Mouse (Mus musculus) lung, embryonic 16.5 days (tissue): ENCODE results near the gene Ptpn3. TPM values are rescaled to one million over a fixed set of nuclear protein-coding genes. Genes with fewer than 3 reads are reported as not detected.
A peak's percentile ranks its signal among the peaks of the same experiment; 100 is the strongest.

Experiments used
- ATAC-seq: fragments of 200-750 bp; cut with Nextera tagmentation; 2 replicates; pipeline ENCODE4 v1.8.0; 2017; ENCODE audit warnings: low read depth, mild to moderate bottlenecking, moderate library complexity
- H3K27ac ChIP-seq: fragments of 300-500 bp; sonication (generic); 2 replicates; pipeline ENCODE4 v1.5.1; 2014; ENCODE audit warnings: mild to moderate bottlenecking, control low read depth, low read length
- H3K27me3 ChIP-seq: fragments of 300-500 bp; sonication (generic); 2 replicates; pipeline ENCODE4 v1.6.1; 2014; ENCODE audit warnings: low read depth, low read length, mixed read lengths; ENCODE audit not compliant: control insufficient read depth, insufficient read depth
- H3K36me3 ChIP-seq: fragments of 300-500 bp; sonication (generic); 2 replicates; pipeline ENCODE4 v1.6.1; 2014; ENCODE audit warnings: low read length; ENCODE audit not compliant: control insufficient read depth, insufficient read depth
- H3K4me1 ChIP-seq: fragments of 300-500 bp; sonication (generic); replicated peaks from 2 replicates; pipeline ENCODE4 v1.6.1; 2014; ENCODE audit warnings: low read length, mixed read lengths; ENCODE audit not compliant: control insufficient read depth, insufficient read depth
- H3K4me2 ChIP-seq: fragments of 300-500 bp; sonication (generic); 2 replicates; pipeline ENCODE4 v1.6.1; 2014; ENCODE audit warnings: low read depth, low read length, control low read depth
- H3K4me3 ChIP-seq: fragments of 300-500 bp; sonication (generic); 2 replicates; pipeline ENCODE4 v1.5.1; 2014; ENCODE audit warnings: mild to moderate bottlenecking, low read length, control low read depth
- H3K9ac ChIP-seq: fragments of 300-500 bp; sonication (generic); 2 replicates; pipeline ENCODE4 v1.6.1; 2014; ENCODE audit warnings: low read length, control low read depth
- H3K9me3 ChIP-seq: fragments of 300-500 bp; sonication (generic); 2 replicates; pipeline ENCODE4 v1.6.1; 2016; ENCODE audit warnings: low read length; ENCODE audit not compliant: control insufficient read depth
- WGBS: fragments of 180-500 bp; shearing (Covaris S2); extraction: QIAGEN DNeasy Blood & Tissue Kit; methylation state at CpG from one replicate; pipeline ENCODE4 v1.1.7; 2014; 5-methylcytosine and 5-hydroxymethylcytosine counted together
- polyA plus RNA-seq: library from polyadenylated mRNA; unstranded; fragments of >200 nt; fragmentation: Nextera tagmentation; extraction: Ambion mirVana; gene quantifications from 2 replicates; pipeline ENCODE4 v1.2.1, GENCODE M21; 2015

Ptpn3 gene
- polyA plus RNA-seq, 1 experiment from 2014 or later: 3.9 TPM

- Histone ChIP-seq H3K4me1 (peaks cover 21% of the 10 kb centered on the region), H3K4me2 (peak overlapping the region; percentile 41), H3K27ac (no peak overlapping the region), H3K36me3 (no peaks in the 10 kb centered on the region), H3K4me3 (0 out of 2 replicates have a peak overlapping the region, but pooled peaks have one; percentile 11), H3K9ac (no peak overlapping the region), H3K9me3 (no peaks in the 10 kb centered on the region), H3K27me3 (peaks cover 7% of the 10 kb centered on the region)
- 23% methylated on average over 23 of the region's 23 CpGs for WGBS
- ATAC-seq: 0 out of 2 replicates have a peak, but pooled peaks have one; percentile 16
Measured at GRCm38 (mm10) chr4:57320606-57321327, 19.1 kb upstream of the Ptpn3 start.

DNA sequence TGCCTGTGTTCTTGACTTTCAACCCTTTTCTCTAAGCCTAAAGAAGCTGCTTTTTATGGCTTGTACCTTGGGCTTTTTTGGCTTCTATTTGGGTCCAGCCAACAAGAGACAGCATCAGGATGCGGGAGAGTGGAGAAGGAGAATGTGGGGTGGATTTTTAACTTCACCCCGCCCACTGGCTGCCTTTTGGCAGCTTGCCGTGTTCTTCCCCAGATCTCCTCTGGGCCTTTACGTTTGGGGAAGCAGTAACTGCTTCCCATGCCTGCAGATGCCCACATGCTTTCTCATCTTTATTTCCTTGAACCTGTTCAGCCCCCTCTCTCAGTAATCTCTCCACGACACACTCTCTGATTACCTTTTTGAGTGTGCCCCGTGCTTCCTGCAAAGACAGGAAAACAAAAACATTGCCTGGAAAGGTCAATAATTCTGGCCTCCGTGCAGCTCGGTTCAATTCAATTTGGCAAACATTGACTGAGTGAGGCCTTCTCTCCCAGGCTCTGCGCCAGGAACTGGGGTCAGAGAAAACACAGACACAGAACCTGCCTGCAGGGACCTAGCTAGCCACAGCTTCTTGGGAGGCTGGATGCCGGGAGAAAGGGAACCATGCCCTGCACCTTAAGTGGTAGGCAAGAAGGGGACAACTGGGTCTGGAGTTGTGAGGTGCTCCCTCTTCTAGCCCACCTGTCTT, 17.0 kb upstream of the Ptpn3 start:
- peaks cover 7% of the 10 kb centered on the region for H3K27me3 ChIP-seq
- no peak overlapping the region for H3K9ac ChIP-seq
- no peak overlapping the region for H3K4me3 ChIP-seq
- H3K36me3 ChIP-seq: no peaks in the 10 kb centered on the region
- peak; percentile 71; the same call in 1 of the 2 replicates for ATAC-seq
- 7% methylated on average over 10 of the region's 10 CpGs for WGBS
- H3K4me1 ChIP-seq: peaks cover 21% of the 10 kb centered on the region
- H3K27ac ChIP-seq: peak overlapping the region; percentile 45
- no peaks in the 10 kb centered on the region for H3K9me3 ChIP-seq
- H3K4me2 ChIP-seq: no peak overlapping the region

- no peak overlapping the region for H3K27ac ChIP-seq
- H3K4me1 ChIP-seq: peaks cover 9% of the 10 kb centered on the region
- 66% methylated on average over 8 of the region's 8 CpGs for WGBS
- H3K4me2 ChIP-seq: no peak overlapping the region
- no peak overlapping the region for H3K4me3 ChIP-seq
- no peak for ATAC-seq
- no peaks in the 10 kb centered on the region; the same call in 1 of the 2 replicates for H3K27me3 ChIP-seq
- no peak overlapping the region for H3K9ac ChIP-seq
- H3K36me3 ChIP-seq: no peaks in the 10 kb centered on the region
- no peaks in the 10 kb centered on the region for H3K9me3 ChIP-seq
Measured at GRCm38 (mm10) chr4:57312256-57313166, 10.9 kb upstream of the Ptpn3 start.

DNA sequence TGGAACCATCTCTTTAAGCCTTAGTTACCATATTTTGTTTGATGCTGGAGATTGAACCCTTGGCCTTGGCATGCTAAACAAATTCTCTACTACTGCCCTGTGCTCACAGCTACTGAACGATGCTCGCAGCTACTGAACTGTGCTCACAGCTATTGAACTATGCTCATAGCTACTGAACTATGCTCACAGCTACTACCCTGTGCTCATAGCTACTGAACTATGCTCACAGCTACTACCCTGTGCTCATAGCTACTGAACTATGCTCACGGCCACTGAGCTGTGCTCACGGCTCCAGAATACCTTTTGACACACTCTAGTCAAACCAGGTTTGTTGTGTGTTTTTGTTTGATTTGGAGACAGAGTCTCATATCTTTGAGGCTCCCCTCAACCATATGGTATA, 10.1 kb upstream of the Ptpn3 start:
- no peak overlapping the region for H3K27ac ChIP-seq
- no peaks in the 10 kb centered on the region for H3K36me3 ChIP-seq
- H3K4me1 ChIP-seq: peaks cover 9% of the 10 kb centered on the region
- H3K9ac ChIP-seq: no peak overlapping the region
- WGBS: 81% methylated on average over 4 of the region's 4 CpGs
- no peak overlapping the region for H3K4me3 ChIP-seq
- H3K4me2 ChIP-seq: no peak overlapping the region
- H3K9me3 ChIP-seq: no peaks in the 10 kb centered on the region
- ATAC-seq: no peak
- no peaks in the 10 kb centered on the region; the same call in 1 of the 2 replicates for H3K27me3 ChIP-seq

- Histone ChIP-seq H3K4me2 (peak overlapping the region; percentile 52), H3K27me3 (no peaks in the 10 kb centered on the region; the same call in 1 of the 2 replicates), H3K4me1 (peaks cover 9% of the 10 kb centered on the region), H3K27ac (no peak overlapping the region), H3K36me3 (no peaks in the 10 kb centered on the region), H3K4me3 (peak overlapping the region; percentile 34), H3K9ac (0 out of 2 replicates have a peak overlapping the region, but pooled peaks have one; percentile 10), H3K9me3 (no peaks in the 10 kb centered on the region)
- peak; percentile 84 for ATAC-seq
- WGBS: 18% methylated on average over 26 of the region's 26 CpGs
Measured at GRCm38 (mm10) chr4:57308214-57309000, 6.8 kb upstream of the Ptpn3 start.

- WGBS: 62% methylated on average over 4 of the region's 4 CpGs
- no peak overlapping the region for H3K27ac ChIP-seq
- no peak overlapping the region for H3K9ac ChIP-seq
- H3K4me3 ChIP-seq: no peak overlapping the region
- no peaks in the 10 kb centered on the region; the same call in 1 of the 2 replicates for H3K27me3 ChIP-seq
- ATAC-seq: no peak
- H3K9me3 ChIP-seq: no peaks in the 10 kb centered on the region
- H3K4me2 ChIP-seq: no peak overlapping the region
- H3K4me1 ChIP-seq: peaks cover 9% of the 10 kb centered on the region
- H3K36me3 ChIP-seq: no peaks in the 10 kb centered on the region
Measured at GRCm38 (mm10) chr4:57307747-57308146, 6.1 kb upstream of the Ptpn3 start.

- Histone ChIP-seq H3K36me3 (no peaks in the 10 kb centered on the region), H3K4me2 (no peak overlapping the region), H3K27ac (no peak overlapping the region), H3K4me1 (peaks cover 11% of the 10 kb centered on the region), H3K9ac (no peak overlapping the region), H3K27me3 (no peaks in the 10 kb centered on the region; the same call in 1 of the 2 replicates), H3K9me3 (no peaks in the 10 kb centered on the region), H3K4me3 (no peak overlapping the region)
- ATAC-seq: no peak
- WGBS: 88% methylated on average over 4 of the region's 4 CpGs
Measured at GRCm38 (mm10) chr4:57306260-57306659, 4.6 kb upstream of the Ptpn3 start.

DNA sequence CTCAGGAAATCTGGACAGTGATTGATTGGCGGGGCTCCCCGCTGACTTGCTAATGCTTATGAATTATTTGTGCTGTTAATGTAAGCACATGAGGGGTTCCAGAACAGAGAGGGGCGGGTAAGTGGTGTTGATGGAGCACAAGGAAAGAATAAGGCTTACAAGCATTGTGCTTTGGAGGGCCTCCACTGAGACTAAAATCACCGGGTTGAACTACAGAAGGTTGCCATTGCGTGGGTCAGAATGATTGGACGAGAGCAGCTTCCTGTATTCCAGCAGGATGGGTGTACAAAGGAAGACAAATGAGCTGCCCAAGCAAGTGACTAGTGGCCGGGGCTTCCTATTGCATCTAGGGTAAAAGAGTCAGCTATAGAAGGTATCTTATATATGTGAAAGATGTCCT, 4.0 kb upstream of the Ptpn3 start:
- WGBS: 45% methylated on average over 7 of the region's 7 CpGs
- no peaks in the 10 kb centered on the region for H3K36me3 ChIP-seq
- no peaks in the 10 kb centered on the region for H3K9me3 ChIP-seq
- no peak overlapping the region for H3K4me3 ChIP-seq
- no peak overlapping the region for H3K9ac ChIP-seq
- no peak overlapping the region for H3K4me2 ChIP-seq
- H3K27me3 ChIP-seq: no peaks in the 10 kb centered on the region
- no peak for ATAC-seq
- H3K27ac ChIP-seq: no peak overlapping the region
- peaks cover 16% of the 10 kb centered on the region for H3K4me1 ChIP-seq
